Mouse (Mus musculus) liver, adult 2 months (tissue): Measurements from ENCODE around the gene Psrc1. TPM values are rescaled to one million over a fixed set of nuclear protein-coding genes. Genes with fewer than 3 reads are reported as not detected.

Experiments used
- DNase-seq: peaks from one replicate; pipeline ENCODE4 v3.0.0-alpha.2; 2011; ENCODE audit warnings: low read depth, low spot score; ENCODE audit errors: extremely low read depth
- H3K27ac ChIP-seq: fragments of 200-500 bp; replicated peaks from 2 replicates; pipeline ENCODE4 v1.5.1; 2012; ENCODE audit warnings: low read depth, mild to moderate bottlenecking, control low read depth, inconsistent platforms, low read length; ENCODE audit not compliant: insufficient read depth
- H3K27me3 ChIP-seq: fragments of 200-500 bp; 2 replicates; pipeline ENCODE4 v1.6.1; 2012; ENCODE audit warnings: mild to moderate bottlenecking, moderate library complexity, low read length, inconsistent platforms; ENCODE audit not compliant: control insufficient read depth, insufficient read depth
- H3K36me3 ChIP-seq: fragments of 200-500 bp; 2 replicates; pipeline ENCODE4 v1.6.1; 2012; ENCODE audit warnings: low read length, inconsistent platforms; ENCODE audit not compliant: control insufficient read depth, insufficient read depth
- H3K4me1 ChIP-seq: fragments of 200-500 bp; 2 replicates; pipeline ENCODE4 v1.6.1; 2011; ENCODE audit warnings: low read length; ENCODE audit not compliant: control insufficient read depth, insufficient read depth
- H3K4me3 ChIP-seq: fragments of 200-500 bp; 2 replicates; pipeline ENCODE4 v1.5.1; 2011; ENCODE audit warnings: low read depth, mild to moderate bottlenecking, control low read depth, low read length, moderate library complexity; ENCODE audit not compliant: insufficient read depth
- H3K79me2 ChIP-seq: fragments of 200-500 bp; 2 replicates; pipeline ENCODE4 v1.6.1; 2012; ENCODE audit warnings: inconsistent platforms, mild to moderate bottlenecking, low read length, moderate library complexity; ENCODE audit not compliant: control insufficient read depth, insufficient read depth
- H3K9ac ChIP-seq: fragments of 200-500 bp; 2 replicates; pipeline ENCODE4 v1.6.1; 2012; ENCODE audit warnings: low read depth, mild to moderate bottlenecking, control low read depth, inconsistent platforms, low read length
- CTCF ChIP-seq: fragments of 200-500 bp; IDR thresholded peaks from 2 replicates; pipeline ENCODE4 v1.5.1; 2011; ENCODE audit warnings: low read depth, low read length, control low read depth
- POLR2A ChIP-seq: fragments of 200-500 bp; IDR thresholded peaks from 2 replicates; pipeline ENCODE4 v1.6.1; 2011; ENCODE audit warnings: low read length, control low read depth; ENCODE audit not compliant: insufficient read depth; ENCODE audit errors: extremely low read depth
- WGBS: fragments of 180-500 bp; shearing (Covaris S2); methylation state at CpG from one replicate; pipeline ENCODE4 v1.1.7; 2018; 5-methylcytosine and 5-hydroxymethylcytosine counted together
- polyA plus RNA-seq: library from polyadenylated mRNA; depleted of rRNA; stranded (reverse); fragments of >200 nt; gene quantifications from 2 replicates; pipeline ENCODE4 v1.2.3, GENCODE M21; 2012; rRNA removed
- total RNA-seq: library from RNA; depleted of rRNA; stranded (reverse); fragments of >200 nt; gene quantifications from 2 replicates; pipeline ENCODE4 v1.2.3, GENCODE M21; 2014; rRNA removed

The Psrc1 gene
- total and polyA plus RNA-seq, 2 experiments: 0.37 TPM; not detected in 1

GRCm38 (mm10) chr3:108433188-108433880, 49.7 kb downstream of the Psrc1 start:
- H3K9ac ChIP-seq: no peak overlapping the region
- no peak for DNase-seq
- no peaks in the 10 kb centered on the region for H3K79me2 ChIP-seq
- TF ChIP-seq POLR2A (no peak), CTCF (no peak)
- H3K4me3 ChIP-seq: no peak overlapping the region
- H3K27ac ChIP-seq: no peak overlapping the region
- no peaks in the 10 kb centered on the region for H3K27me3 ChIP-seq
- H3K4me1 ChIP-seq: no peaks in the 10 kb centered on the region
- 77% methylated on average over 18 of the region's 18 CpGs for WGBS
- H3K36me3 ChIP-seq: peaks cover 68% of the 10 kb centered on the region

DNA sequence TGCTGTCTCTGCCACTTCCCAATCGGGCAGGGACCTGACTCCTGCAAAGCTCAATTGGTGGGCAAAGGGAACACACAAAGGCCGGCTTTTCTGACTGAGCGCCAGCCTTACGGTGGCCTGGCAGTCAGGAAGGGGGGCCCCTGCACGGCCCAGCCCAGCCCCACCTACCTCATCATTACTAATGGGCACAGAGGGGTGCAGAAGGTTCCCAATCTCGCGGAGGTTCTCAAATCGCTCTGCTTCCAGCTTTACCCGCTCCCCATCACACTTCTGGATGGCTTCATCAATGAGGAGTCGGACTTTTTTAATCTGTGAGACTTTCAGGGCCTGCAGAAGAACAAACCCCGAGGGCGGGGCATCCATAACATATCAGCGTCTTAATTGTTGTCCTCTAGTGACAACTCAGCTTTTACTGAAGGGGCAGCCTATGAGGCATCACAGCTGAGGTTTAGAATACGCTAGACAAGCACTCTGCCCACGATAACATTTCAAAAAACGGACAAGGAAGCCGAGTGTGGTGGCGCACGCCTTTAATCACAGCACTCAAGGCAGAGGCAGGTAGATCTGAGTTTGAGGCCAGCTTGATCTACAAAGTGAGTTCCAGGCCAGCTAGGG, 50.3 kb downstream of the Psrc1 start:
- H3K4me3 ChIP-seq: no peak overlapping the region
- no peaks in the 10 kb centered on the region for H3K4me1 ChIP-seq
- DNase-seq: no peak
- no peak overlapping the region for H3K9ac ChIP-seq
- TF ChIP-seq CTCF: no peak
- TF ChIP-seq POLR2A: no peak
- H3K27me3 ChIP-seq: no peaks in the 10 kb centered on the region
- H3K27ac ChIP-seq: no peak overlapping the region
- 82% methylated on average over 19 of the region's 19 CpGs for WGBS
- H3K36me3 ChIP-seq: peaks cover 63% of the 10 kb centered on the region
- H3K79me2 ChIP-seq: peaks cover 2% of the 10 kb centered on the region; the same call in 1 of the 2 replicates

DNA sequence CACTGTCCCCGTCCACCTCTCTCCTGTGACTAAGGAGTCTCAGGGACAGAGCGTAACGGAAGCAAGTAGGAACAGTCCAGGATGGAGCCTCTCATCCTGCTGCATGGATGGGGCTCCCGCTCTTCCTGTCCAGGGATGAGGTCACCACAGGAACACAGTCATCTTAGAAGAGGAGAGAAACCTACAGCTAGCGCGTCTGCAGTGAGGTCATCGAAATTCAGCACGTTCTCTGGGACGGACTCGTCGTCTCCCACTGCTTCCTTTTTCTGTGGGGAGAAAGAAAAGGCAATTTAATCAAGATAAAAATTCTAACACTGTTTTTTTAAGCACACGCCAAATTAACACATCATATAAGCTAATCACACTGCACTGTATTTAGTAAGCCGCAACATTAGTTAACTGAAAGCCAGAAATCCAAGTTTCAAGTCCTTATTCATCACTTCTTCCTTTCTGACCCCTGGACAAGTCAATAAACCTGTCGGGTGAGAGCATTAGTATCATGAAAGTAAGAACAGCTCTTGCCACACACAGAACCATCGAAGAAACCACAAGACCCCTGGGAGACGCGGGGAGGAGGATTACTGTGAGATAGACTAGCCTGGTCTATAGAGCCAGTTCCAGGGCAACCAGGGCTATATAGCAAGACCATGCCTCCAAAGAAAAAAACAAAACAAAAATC, 52.2 kb downstream of the Psrc1 start:
- Histone ChIP-seq H3K9ac (no peak overlapping the region), H3K36me3 (peaks cover 52% of the 10 kb centered on the region), H3K27ac (no peak overlapping the region), H3K79me2 (peaks cover 7% of the 10 kb centered on the region; the same call in 1 of the 2 replicates), H3K4me1 (no peaks in the 10 kb centered on the region), H3K27me3 (no peaks in the 10 kb centered on the region), H3K4me3 (no peak overlapping the region)
- 81% methylated on average over 17 of the region's 17 CpGs for WGBS
- DNase-seq: no peak
- TF ChIP-seq POLR2A (no peak), CTCF (no peak)

DNA sequence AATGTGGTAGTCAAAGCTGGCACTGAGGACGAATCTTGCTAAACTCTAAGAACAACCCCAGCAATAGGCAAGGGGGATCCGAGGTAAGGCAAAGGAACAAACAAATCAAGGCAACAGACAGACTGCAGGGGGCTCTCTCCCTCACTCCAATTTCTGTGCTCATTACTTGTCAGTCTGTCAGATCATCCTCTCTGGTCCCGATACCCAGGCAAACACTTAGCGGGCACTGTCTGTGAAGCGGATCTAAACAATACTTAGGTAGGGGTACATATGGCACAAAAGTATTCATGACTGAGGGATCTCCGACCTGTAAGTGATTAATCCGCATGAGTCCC, 52.7 kb downstream of the Psrc1 start:
- H3K36me3 ChIP-seq: peaks cover 47% of the 10 kb centered on the region
- H3K79me2 ChIP-seq: peaks cover 11% of the 10 kb centered on the region
- TF ChIP-seq CTCF (no peak), POLR2A (no peak)
- H3K27me3 ChIP-seq: no peaks in the 10 kb centered on the region
- WGBS: 93% methylated on average over 7 of the region's 7 CpGs
- no peak overlapping the region for H3K9ac ChIP-seq
- H3K4me1 ChIP-seq: no peaks in the 10 kb centered on the region; the same call in 1 of the 2 replicates
- DNase-seq: no peak
- no peak overlapping the region for H3K27ac ChIP-seq
- H3K4me3 ChIP-seq: no peak overlapping the region

Other genes with a start within 250 kb of the Psrc1 start
- 89.5 and 92.8 TPM in 2 replicates for gene Gnai3, start 237.7 kb upstream of the Psrc1 start, total RNA-seq
- 19.0 and 24.6 TPM in 2 replicates for gene Gnai3, start 237.7 kb upstream of the Psrc1 start, polyA plus RNA-seq
- not detected in 2 replicates for gene Gpr61, start 229.0 kb upstream of the Psrc1 start, total RNA-seq
- gene Gpr61, start 229.0 kb upstream of the Psrc1 start, polyA plus RNA-seq: not detected in 2 replicates
- gene Amigo1, start 197.5 kb upstream of the Psrc1 start, total RNA-seq: 2.7 and 3.8 TPM in 2 replicates
- gene Amigo1, start 197.5 kb upstream of the Psrc1 start, polyA plus RNA-seq: 9.3 and 15.1 TPM in 2 replicates
- 2.1 and 2.4 TPM in 2 replicates for gene Cyb561d1, start 182.6 kb upstream of the Psrc1 start, total RNA-seq
- 3.8 and 4.1 TPM in 2 replicates for gene Cyb561d1, start 182.6 kb upstream of the Psrc1 start, polyA plus RNA-seq
- gene Atxn7l2, start 172.9 kb upstream of the Psrc1 start, total RNA-seq: 0.28 and 0.34 TPM in 2 replicates
- gene Atxn7l2, start 172.9 kb upstream of the Psrc1 start, polyA plus RNA-seq: 1.7 and 2.0 TPM in 2 replicates
- 0.09 TPM in 1 of 2 replicates, not detected in the other for gene Sypl2, start 157.2 kb upstream of the Psrc1 start, total RNA-seq
- gene Sypl2, start 157.2 kb upstream of the Psrc1 start, polyA plus RNA-seq: 0.06 and 0.09 TPM in 2 replicates
- 85.9 and 86.7 TPM in 2 replicates for gene Psma5, start 126.9 kb upstream of the Psrc1 start, total RNA-seq
- gene Psma5, start 126.9 kb upstream of the Psrc1 start, polyA plus RNA-seq: 40.5 and 46.4 TPM in 2 replicates
- gene Sort1, start 99.8 kb upstream of the Psrc1 start, total RNA-seq: 6.5 and 10.5 TPM in 2 replicates
- gene Sort1, start 99.8 kb upstream of the Psrc1 start, polyA plus RNA-seq: 5.1 and 8.3 TPM in 2 replicates
- not detected in 2 replicates for gene Mybphl, start 18.9 kb upstream of the Psrc1 start, total RNA-seq
- gene Mybphl, start 18.9 kb upstream of the Psrc1 start, polyA plus RNA-seq: not detected in 2 replicates
- 0.18 and 0.47 TPM in 2 replicates for gene Celsr2, start 31.7 kb downstream of the Psrc1 start, total RNA-seq
- gene Celsr2, start 31.7 kb downstream of the Psrc1 start, polyA plus RNA-seq: 0.60 and 0.61 TPM in 2 replicates
- gene Sars, start 61.4 kb downstream of the Psrc1 start, total RNA-seq: 31.3 and 35.5 TPM in 2 replicates
- gene Sars, start 61.4 kb downstream of the Psrc1 start, polyA plus RNA-seq: 21.3 and 24.7 TPM in 2 replicates
- not detected in 2 replicates for gene 1700013F07Rik, start 150.3 kb downstream of the Psrc1 start, total RNA-seq
- gene 1700013F07Rik, start 150.3 kb downstream of the Psrc1 start, polyA plus RNA-seq: not detected in 2 replicates
- gene 5330417C22Rik, start 152.7 kb downstream of the Psrc1 start, total RNA-seq: 0.55 and 0.60 TPM in 2 replicates
- 0.20 and 0.45 TPM in 2 replicates for gene 5330417C22Rik, start 152.7 kb downstream of the Psrc1 start, polyA plus RNA-seq
- 25.0 and 25.7 TPM in 2 replicates for gene Tmem167b, start 178.6 kb downstream of the Psrc1 start, total RNA-seq
- gene Tmem167b, start 178.6 kb downstream of the Psrc1 start, polyA plus RNA-seq: 2.7 and 3.3 TPM in 2 replicates
- gene Taf13, start 187.9 kb downstream of the Psrc1 start, total RNA-seq: 7.3 and 9.9 TPM in 2 replicates
- 2.5 and 3.0 TPM in 2 replicates for gene Taf13, start 187.9 kb downstream of the Psrc1 start, polyA plus RNA-seq
- 1.2 and 1.7 TPM in 2 replicates for gene Wdr47, start 207.4 kb downstream of the Psrc1 start, total RNA-seq
- 0.50 and 0.73 TPM in 2 replicates for gene Wdr47, start 207.4 kb downstream of the Psrc1 start, polyA plus RNA-seq